Mouse (Mus musculus) cerebellum, adult 8-10 months (tissue): ENCODE measurements at regions not wholly inside any gene's neighbourhood (a gene's known extent, or its start where the extent isn't known, plus 50 kb on each side); places are given as distances from the start of the nearest gene placed in this dataset.

ENCODE experiments used
- DNase-seq: peaks from one replicate; pipeline ENCODE4 v3.0.0; 2022

DNA sequence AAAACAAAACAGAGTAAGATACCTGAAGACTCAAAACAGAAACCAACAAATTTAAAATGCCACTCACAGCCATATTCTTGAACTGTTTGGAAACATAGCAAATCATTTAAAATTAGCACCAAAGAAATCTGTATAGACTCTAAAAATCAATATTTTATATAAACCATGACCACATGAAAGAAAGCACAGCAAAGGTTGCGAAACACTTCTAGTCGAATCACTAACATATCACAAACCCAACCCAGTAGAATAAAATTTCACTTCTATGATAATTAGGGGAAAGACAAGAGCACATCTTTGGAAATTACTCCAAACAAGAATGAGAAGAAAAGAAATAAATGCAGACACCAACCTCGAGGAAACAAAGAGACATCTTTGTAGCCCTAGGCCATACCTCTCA, 630.0 kb upstream of the Sox9 start:
- DNase-seq = no peak

- DNase-seq = no peak
These were observed 628.8 kb upstream of the Sox9 start for GRCm38 (mm10) chr11:112153198-112153597.

DNA sequence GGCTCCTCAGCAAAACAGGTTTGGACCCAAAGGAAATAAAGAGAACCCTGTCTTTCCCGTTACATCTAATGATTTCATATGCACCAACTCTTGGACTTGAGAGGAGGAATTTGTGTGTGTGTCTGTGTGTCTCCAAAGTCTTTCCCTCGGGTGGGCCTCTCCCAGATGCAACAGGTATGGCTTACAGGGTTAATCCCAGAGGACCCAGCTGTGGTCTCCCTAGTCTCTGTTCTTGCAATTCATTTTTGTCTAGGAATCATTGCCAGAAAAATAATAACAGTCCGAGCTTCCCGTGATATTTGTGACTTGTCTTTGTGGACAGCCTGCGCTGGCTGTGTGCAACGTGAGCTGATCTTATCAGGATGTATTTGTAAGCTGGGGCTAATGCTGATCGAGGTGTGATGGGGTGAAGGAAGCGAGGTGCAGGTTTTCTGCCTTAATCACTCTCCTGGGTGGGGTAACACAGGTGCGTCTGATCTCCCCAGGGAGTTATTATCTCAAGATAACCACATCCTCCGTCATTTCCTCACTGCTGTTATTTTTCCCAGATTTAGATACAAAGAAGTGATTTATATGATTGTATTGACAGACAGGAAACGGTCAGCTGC, 627.2 kb upstream of the Sox9 start:
- no peak for DNase-seq

DNA sequence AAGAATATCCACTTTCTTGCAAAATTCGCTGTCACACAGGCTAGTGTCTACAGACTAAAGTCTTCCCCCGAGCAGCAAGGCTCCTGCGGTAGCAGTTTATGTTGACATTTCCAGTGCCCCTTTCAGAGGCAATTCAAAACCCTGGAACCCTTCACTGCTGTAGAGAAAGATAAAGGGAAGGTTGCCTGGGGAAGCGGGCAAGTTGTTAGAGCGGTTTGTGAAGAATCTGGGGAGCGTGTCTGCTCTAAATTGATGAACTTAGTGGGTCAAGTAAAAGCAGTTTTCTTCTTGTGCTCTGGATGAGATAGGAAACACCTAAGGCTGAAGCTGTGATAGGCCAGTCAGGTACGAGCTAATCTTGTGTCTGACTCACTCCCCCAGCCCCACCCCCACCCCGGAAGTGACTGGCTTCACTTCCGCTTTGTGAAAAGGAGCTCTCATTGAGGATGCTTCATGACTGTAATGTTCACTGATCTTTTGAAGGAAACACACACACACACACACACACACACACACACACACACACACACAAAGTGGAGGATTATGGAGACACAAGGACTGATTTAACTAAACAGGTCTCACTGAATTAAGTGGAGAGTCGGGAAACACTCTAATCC, 626.6 kb upstream of the Sox9 start:
- no peak for DNase-seq

DNA sequence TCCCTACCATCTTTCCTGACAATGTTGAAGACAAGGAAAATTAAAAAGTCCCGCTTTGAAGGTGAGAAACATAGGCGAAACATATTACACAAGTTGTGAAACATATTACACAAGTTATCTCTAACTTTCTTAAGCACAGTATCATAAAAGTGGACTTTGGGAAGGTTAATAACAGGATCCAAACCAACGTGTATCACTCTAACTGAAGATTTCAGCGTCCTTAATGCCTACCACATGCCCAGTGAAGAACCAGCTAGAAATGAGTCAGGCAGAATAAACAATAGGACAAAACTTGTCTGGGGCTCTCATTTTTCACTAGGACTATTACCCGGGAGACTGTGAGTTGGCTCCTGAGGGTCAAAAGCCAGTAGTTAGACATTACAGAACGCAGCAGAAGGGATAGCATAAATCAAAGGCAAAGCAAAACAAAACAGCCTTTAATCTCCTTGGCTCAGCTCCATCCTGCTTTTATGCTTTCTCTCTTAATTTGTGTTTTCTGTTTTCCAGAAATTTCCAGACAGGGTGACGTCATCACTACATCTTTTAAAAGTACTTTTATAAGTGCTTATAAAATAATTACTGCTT, 618.3 kb upstream of the Sox9 start:
- DNase-seq = no peak

DNA sequence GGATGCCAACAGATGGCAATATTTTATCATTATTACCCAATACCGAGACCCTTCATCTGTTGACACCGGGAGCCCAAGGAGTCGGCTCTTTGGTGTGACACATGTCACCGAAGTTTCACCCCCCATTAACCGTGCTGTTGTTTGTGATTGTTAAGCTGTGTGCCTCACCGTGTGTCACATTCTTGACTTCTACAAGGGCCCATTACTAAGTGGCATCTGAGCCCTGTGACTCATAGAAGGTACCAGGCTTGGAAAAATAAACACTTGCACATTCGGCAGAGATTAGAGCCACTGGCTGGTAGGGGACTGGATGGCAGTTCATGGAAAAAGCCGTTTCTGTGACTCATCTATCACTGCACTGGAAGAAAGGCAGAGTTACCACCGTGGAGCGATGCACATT, 608.4 kb upstream of the Sox9 start:
- no peak for DNase-seq

DNA sequence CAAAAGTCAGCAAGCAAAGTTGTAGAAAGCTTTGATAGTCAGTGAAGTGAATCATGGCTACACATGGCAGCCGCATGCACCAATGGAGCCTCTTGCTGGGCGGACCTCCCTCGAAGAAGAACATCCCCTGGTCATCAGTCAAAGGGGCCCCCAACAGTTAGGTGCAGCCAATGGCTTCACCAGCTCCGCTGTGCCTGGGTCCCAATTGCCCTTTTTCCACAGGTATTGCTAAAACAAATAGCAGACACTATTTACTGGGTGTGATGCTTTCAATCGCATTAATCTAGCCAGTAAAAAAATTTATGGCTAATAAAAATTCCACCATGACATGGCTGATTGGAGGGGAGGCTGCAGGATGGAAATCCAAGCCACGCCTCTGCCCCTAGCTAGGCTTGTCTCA, 606.7 kb upstream of the Sox9 start:
- no peak for DNase-seq

GRCm38 (mm10) chr11:112180666-112181065, 601.4 kb upstream of the Sox9 start:
- no peak for DNase-seq

DNA sequence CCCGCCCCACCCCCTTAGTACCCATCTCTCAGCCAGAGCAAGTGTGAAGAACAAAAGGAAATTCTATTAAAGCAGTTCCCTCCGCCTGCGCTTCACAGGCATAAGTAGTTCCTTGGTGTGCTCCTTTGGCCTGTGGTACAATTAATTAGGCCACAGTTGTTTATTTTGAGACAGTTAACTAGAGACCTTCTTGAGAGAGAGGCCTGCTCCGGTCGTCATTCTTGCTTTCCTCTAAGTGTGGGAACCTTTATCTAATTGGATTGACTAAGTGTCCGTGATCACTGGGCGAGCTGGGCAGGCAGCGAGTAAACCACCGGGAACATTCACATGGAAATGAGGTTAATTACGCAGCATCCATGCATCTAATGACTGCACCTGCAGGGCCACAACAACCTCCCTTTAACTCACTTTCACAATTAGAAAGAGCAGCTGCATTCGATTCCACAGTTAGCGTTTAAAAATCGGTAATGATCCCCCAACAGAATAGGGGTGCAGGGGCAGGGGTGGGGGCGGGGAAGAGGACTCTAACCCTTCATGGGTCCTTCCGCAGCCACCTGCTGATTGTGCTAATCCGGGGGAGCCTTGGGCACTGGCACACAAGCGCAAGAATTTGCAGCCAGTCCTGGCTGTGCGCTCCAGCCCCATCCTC, 584.3 kb upstream of the Sox9 start:
- no peak for DNase-seq

DNA sequence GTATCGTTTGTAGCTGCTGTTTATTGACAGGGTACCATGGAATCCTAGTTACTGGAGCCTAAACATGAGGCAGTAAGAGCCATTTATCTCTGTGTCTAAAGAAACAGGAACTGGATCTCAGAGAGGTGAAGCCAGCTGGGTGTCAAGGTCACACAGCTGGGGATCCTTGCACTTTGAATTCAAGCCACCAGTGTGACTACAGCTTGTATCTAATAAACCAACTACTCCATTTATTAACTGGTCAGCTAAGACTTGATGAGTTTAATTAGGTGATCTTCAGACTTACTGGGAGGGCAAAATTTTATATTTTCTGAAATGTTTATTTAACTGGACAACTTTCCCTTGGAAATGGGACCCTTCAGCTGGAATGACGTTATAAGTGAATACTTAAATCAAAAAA, 577.5 kb upstream of the Sox9 start:
- DNase-seq = no peak

DNA sequence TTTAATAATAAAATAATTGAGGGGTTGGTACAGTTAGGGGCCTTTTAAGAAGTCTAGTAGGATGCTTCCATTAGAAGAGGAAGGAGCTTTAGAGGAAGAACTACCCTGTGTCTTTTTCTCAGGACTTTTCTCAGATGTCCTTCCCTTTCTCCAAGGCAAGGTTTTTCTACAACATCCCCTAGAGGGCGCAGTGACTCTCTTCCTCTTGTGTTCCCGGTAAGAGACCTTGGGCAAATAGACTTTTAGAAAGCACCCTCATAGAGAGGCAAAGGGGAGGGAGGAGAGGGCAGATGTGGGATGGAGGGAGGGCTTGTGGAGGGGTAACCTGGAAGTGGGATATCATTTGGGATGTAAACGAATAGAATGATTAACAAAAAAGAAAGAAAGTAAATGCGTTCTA, 572.6 kb upstream of the Sox9 start:
- peak; percentile 5 for DNase-seq

- no peak for DNase-seq
These were observed 562.8 kb upstream of the Sox9 start for GRCm38 (mm10) chr11:112219046-112219720.

GRCm38 (mm10) chr11:112234492-112235116, 547.4 kb upstream of the Sox9 start:
- no peak for DNase-seq

DNA sequence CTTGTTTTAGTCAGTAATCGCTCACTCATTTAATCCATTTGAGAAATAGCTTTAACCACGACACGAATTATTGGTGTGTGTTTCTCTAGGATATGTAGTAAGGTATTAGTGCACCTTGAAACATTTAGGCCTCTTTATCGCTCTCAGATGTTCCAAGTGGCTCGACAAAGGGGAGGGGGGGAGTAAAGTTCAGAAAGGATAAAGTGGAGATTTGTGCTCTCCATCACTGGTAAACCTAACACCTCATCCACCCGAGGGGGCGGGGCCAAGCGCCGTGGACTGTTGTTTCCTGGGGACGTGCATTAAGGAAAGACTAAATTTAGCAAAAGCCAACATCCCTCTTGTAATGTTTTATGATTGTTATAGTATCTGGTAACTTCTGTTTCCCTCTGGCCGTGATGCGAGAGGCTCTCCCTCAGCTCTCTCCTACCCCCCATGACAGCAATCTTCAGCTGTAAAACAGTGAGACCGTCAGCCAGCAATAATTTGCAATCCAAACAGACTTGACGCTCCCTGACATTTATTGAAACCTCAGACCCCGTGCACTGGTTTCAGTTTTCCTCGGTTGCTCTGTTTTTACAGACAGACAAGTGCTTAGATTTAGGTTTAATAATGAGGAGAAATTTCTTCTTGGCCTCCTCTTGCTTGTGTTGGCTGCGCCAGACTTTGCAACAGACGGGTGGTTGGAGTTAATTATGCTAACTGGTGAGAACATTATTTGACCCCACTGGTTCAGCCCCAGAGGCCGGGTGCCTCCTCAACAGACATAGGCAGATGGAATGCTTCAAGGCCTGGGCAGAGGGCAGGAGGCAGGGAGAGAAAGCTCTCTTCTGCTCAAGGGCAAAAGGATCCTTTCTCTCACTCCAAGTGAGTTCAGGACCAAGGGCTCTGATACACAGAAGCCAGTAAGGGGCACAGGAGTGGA, 542.8 kb upstream of the Sox9 start:
- no peak for DNase-seq

- no peak for DNase-seq
These were observed 529.5 kb upstream of the Sox9 start for GRCm38 (mm10) chr11:112252548-112252947.

- DNase-seq = no peak
These were observed 529.0 kb upstream of the Sox9 start for GRCm38 (mm10) chr11:112253061-112253460.

GRCm38 (mm10) chr11:112256326-112256725, 525.7 kb upstream of the Sox9 start:
- DNase-seq = no peak

- DNase-seq = no peak
These were observed 517.9 kb upstream of the Sox9 start for GRCm38 (mm10) chr11:112264077-112264476.

- DNase-seq = no peak
These were observed 511.1 kb upstream of the Sox9 start for GRCm38 (mm10) chr11:112270911-112271310.

GRCm38 (mm10) chr11:112278566-112278965, 503.5 kb upstream of the Sox9 start:
- DNase-seq = no peak

GRCm38 (mm10) chr11:112282911-112283310, 499.1 kb upstream of the Sox9 start:
- DNase-seq = no peak

GRCm38 (mm10) chr11:112298901-112299341, 483.1 kb upstream of the Sox9 start:
- DNase-seq = no peak
